Comparison of ENCODE assay signal across 8 mouse cellular contexts in genomic region chr4:45798964-45799363, GRCm38 (mm10). TPM values are rescaled to one million over a fixed set of nuclear protein-coding genes. Genes with fewer than 3 reads are reported as not detected.
DNase-seq lines count a peak whose midpoint lies in the region.

Gene Aldh1b1 (plus strand): TSS chr4:45799022.

- peak; percentile 78 for DNase-seq in R1 (ENCODE audit: low read depth, low spot score)
- DNase-seq in cerebellum, postnatal 4 days (ENCODE audit: low spot score in 2 of 2): peak; percentile 56 to 65
- DNase-seq in gastrocnemius, postnatal 14 days: peak; percentile 74
- peak; percentile 69 for DNase-seq in induced T-regulatory cell, adult 2 months (ENCODE audit: low read depth)
- peak; percentile 29 to 48 for DNase-seq in left cerebral cortex, adult 8-10 months (ENCODE audit: low spot score in 2 of 2)
- DNase-seq in lung, postnatal 4 days: peak; percentile 78 to 82
- peak; percentile 77 for DNase-seq in retina, postnatal 1 day
- DNase-seq in thymus, postnatal 36 days: peak; percentile 66 to 67

- intact Hi-C loops in gastrocnemius, postnatal 14 days (cut with DNase I; ENCODE audit: low total_unique reads): no loop called here

RNA-seq across cellular contexts. Expression of gene Aldh1b1, which starts in this region (rescaled TPM):
- 1 to 10 TPM in 1 of 2 experiments, under 1 TPM in 1; 1.00 to 1.5 TPM for total RNA-seq in gastrocnemius, postnatal 14 days (2021)
- 1 to 10 TPM; 7.0 to 8.8 (median 7.8) TPM for total RNA-seq in left cerebral cortex, adult 8-10 months (2022)

Comparison
In these comparisons a context has a peak if more than half of its experiments do, and no peak if none do; other contexts are left out.
1. Peak in every context shown above with its lines: DNase-seq.